Mouse (Mus musculus): ENCODE results near the gene Chchd3.

GRCm38 (mm10) chr6:33040360-33041090, 19.5 kb downstream of the Chchd3 start:
- TF ChIP-seq CTCF (IDR thresholded peaks at IDR 0.05; ENCODE audit: insufficient read depth, low read length), result no peak
- no peak for TF ChIP-seq POLR2A (IDR thresholded peaks at IDR 0.05; ENCODE audit: borderline replicate concordance, extremely low read depth, low read depth, low read length)

Data from lung, adult 2 months (tissue).